Mouse (Mus musculus): ENCODE results near the gene Lhfpl2.

Gene Lhfpl2

GRCm38 (mm10) chr13:94100361-94100760 is 42.8 kb downstream of the Lhfpl2 start:
- no peak for DNase-seq

GRCm38 (mm10) chr13:94101020-94101571 is 43.5 kb downstream of the Lhfpl2 start:
- DNase-seq: no peak

GRCm38 (mm10) chr13:94104866-94105475 is 47.4 kb downstream of the Lhfpl2 start:
- no peak for DNase-seq

GRCm38 (mm10) chr13:94106431-94106830 is 48.8 kb downstream of the Lhfpl2 start:
- no peak for DNase-seq

GRCm38 (mm10) chr13:94106983-94107382 is 49.4 kb downstream of the Lhfpl2 start:
- DNase-seq: no peak

GRCm38 (mm10) chr13:94110556-94110955 is 53.0 kb downstream of the Lhfpl2 start:
- DNase-seq: no peak

GRCm38 (mm10) chr13:94115476-94115875 is 57.9 kb downstream of the Lhfpl2 start:
- DNase-seq: no peak

GRCm38 (mm10) chr13:94116705-94117410 is 59.3 kb downstream of the Lhfpl2 start:
- DNase-seq: no peak

- no peak for DNase-seq
These were observed 59.9 kb downstream of the Lhfpl2 start for GRCm38 (mm10) chr13:94117522-94117921.

GRCm38 (mm10) chr13:94118091-94118490 is 60.5 kb downstream of the Lhfpl2 start:
- no peak for DNase-seq

GRCm38 (mm10) chr13:94119309-94119708 is 61.7 kb downstream of the Lhfpl2 start:
- no peak for DNase-seq

GRCm38 (mm10) chr13:94122703-94123592 is 65.4 kb downstream of the Lhfpl2 start:
- DNase-seq: no peak

GRCm38 (mm10) chr13:94130394-94130793 is 72.8 kb downstream of the Lhfpl2 start:
- no peak for DNase-seq

- no peak for DNase-seq
These were observed 73.5 kb downstream of the Lhfpl2 start for GRCm38 (mm10) chr13:94131135-94131534.

- no peak for DNase-seq
These were observed 74.8 kb downstream of the Lhfpl2 start for GRCm38 (mm10) chr13:94132187-94132995.

- DNase-seq: no peak
These were observed 77.0 kb downstream of the Lhfpl2 start for GRCm38 (mm10) chr13:94134646-94135045.

GRCm38 (mm10) chr13:94135180-94135579 is 77.6 kb downstream of the Lhfpl2 start:
- DNase-seq: no peak

GRCm38 (mm10) chr13:94139713-94140445 is 82.3 kb downstream of the Lhfpl2 start:
- DNase-seq: no peak

GRCm38 (mm10) chr13:94140446-94140845 is 82.8 kb downstream of the Lhfpl2 start:
- no peak for DNase-seq

GRCm38 (mm10) chr13:94143063-94143652 is 85.6 kb downstream of the Lhfpl2 start:
- DNase-seq: no peak

- no peak for DNase-seq
These were observed 86.9 kb downstream of the Lhfpl2 start for GRCm38 (mm10) chr13:94144451-94144850.

All from thymus, postnatal 25 days (tissue).